Mouse (Mus musculus): Measurements from ENCODE around the gene Cys1. TPM values are rescaled to one million over a fixed set of nuclear protein-coding genes. Genes with fewer than 3 reads are reported as not detected.

Cys1 gene
- polyA plus RNA-seq, 1 experiment from 2014 or later, result 1.7 TPM

- Histone ChIP-seq H3K4me1 (ENCODE audit: insufficient read depth, low read depth, low read length) (no peaks in the 10 kb centered on the region), H3K4me3 (ENCODE audit: low read depth, low read length) (no peak overlapping the region), H3K9ac (replicated peaks; ENCODE audit: low read depth) (no peak overlapping the region), H3K27me3 (replicated peaks; ENCODE audit: insufficient read depth, low read length) (no peaks in the 10 kb centered on the region), H3K36me3 (ENCODE audit: insufficient read depth, low read length) (peaks cover 14% of the 10 kb centered on the region), H3K9me3 (ENCODE audit: low read length) (no peaks in the 10 kb centered on the region), H3K27ac (ENCODE audit: low read length) (no peak overlapping the region), H3K4me2 (replicated peaks; ENCODE audit: low read depth, low read length) (no peak overlapping the region)
- TF ChIP-seq CTCF (IDR thresholded peaks at IDR 0.05), result no peak
- TF ChIP-seq EP300 (IDR thresholded peaks at IDR 0.05), result no peak
- WGBS, result 89% methylated on average over 5 of the region's 5 CpGs
- DNase-seq (ENCODE audit: low spot score) (no peak), ATAC-seq (no peak)
Observed at GRCm38 (mm10) chr12:24662131-24662530, 19.5 kb downstream of the Cys1 start.

GRCm38 (mm10) chr12:24661100-24661499 lies 20.5 kb downstream of the Cys1 start:
- Histone ChIP-seq H3K27me3 (replicated peaks; ENCODE audit: insufficient read depth, low read length) (no peaks in the 10 kb centered on the region), H3K36me3 (ENCODE audit: insufficient read depth, low read length) (peaks cover 21% of the 10 kb centered on the region), H3K4me2 (replicated peaks; ENCODE audit: low read depth, low read length) (no peak overlapping the region), H3K9ac (replicated peaks; ENCODE audit: low read depth) (no peak overlapping the region), H3K9me3 (ENCODE audit: low read length) (no peaks in the 10 kb centered on the region), H3K27ac (ENCODE audit: low read length) (no peak overlapping the region), H3K4me1 (ENCODE audit: insufficient read depth, low read depth, low read length) (0 out of 2 replicates have a peak, but pooled peaks cover 1% of the 10 kb centered on the region), H3K4me3 (ENCODE audit: low read depth, low read length) (no peak overlapping the region)
- 79% methylated on average over 4 of the region's 4 CpGs for WGBS
- no peak for DNase-seq (ENCODE audit: low spot score)
- TF ChIP-seq CTCF (IDR thresholded peaks at IDR 0.05) (no peak), EP300 (IDR thresholded peaks at IDR 0.05) (no peak)
- no peak for ATAC-seq

GRCm38 (mm10) chr12:24659923-24660322 lies 21.7 kb downstream of the Cys1 start:
- Histone ChIP-seq H3K9ac (replicated peaks; ENCODE audit: low read depth) (no peak overlapping the region), H3K27ac (ENCODE audit: low read length) (no peak overlapping the region), H3K9me3 (ENCODE audit: low read length) (no peaks in the 10 kb centered on the region), H3K27me3 (replicated peaks; ENCODE audit: insufficient read depth, low read length) (no peaks in the 10 kb centered on the region), H3K4me1 (ENCODE audit: insufficient read depth, low read depth, low read length) (0 out of 2 replicates have a peak, but pooled peaks cover 3% of the 10 kb centered on the region), H3K36me3 (ENCODE audit: insufficient read depth, low read length) (peaks cover 32% of the 10 kb centered on the region), H3K4me3 (ENCODE audit: low read depth, low read length) (no peak overlapping the region), H3K4me2 (replicated peaks; ENCODE audit: low read depth, low read length) (no peak overlapping the region)
- no peak for ATAC-seq
- no peak for DNase-seq (ENCODE audit: low spot score)
- no peak for TF ChIP-seq EP300 (IDR thresholded peaks at IDR 0.05)
- TF ChIP-seq CTCF (IDR thresholded peaks at IDR 0.05), result no peak
- 86% methylated on average over 9 of the region's 9 CpGs for WGBS

GRCm38 (mm10) chr12:24658998-24659397 lies 22.6 kb downstream of the Cys1 start:
- Histone ChIP-seq H3K36me3 (ENCODE audit: insufficient read depth, low read length) (peaks cover 41% of the 10 kb centered on the region), H3K9me3 (ENCODE audit: low read length) (no peaks in the 10 kb centered on the region), H3K27me3 (replicated peaks; ENCODE audit: insufficient read depth, low read length) (no peaks in the 10 kb centered on the region), H3K4me3 (ENCODE audit: low read depth, low read length) (no peak overlapping the region), H3K4me1 (ENCODE audit: insufficient read depth, low read depth, low read length) (0 out of 2 replicates have a peak, but pooled peaks cover 3% of the 10 kb centered on the region), H3K27ac (ENCODE audit: low read length) (no peak overlapping the region), H3K9ac (replicated peaks; ENCODE audit: low read depth) (no peak overlapping the region), H3K4me2 (replicated peaks; ENCODE audit: low read depth, low read length) (no peak overlapping the region)
- 76% methylated on average over 4 of the region's 4 CpGs for WGBS
- no peak for ATAC-seq
- TF ChIP-seq CTCF (IDR thresholded peaks at IDR 0.05), result no peak
- TF ChIP-seq EP300 (IDR thresholded peaks at IDR 0.05), result no peak
- no peak for DNase-seq (ENCODE audit: low spot score)

GRCm38 (mm10) chr12:24656436-24656835 lies 25.2 kb downstream of the Cys1 start:
- Histone ChIP-seq H3K9me3 (ENCODE audit: low read length) (no peaks in the 10 kb centered on the region), H3K9ac (replicated peaks; ENCODE audit: low read depth) (no peak overlapping the region), H3K27me3 (replicated peaks; ENCODE audit: insufficient read depth, low read length) (no peaks in the 10 kb centered on the region), H3K27ac (ENCODE audit: low read length) (no peak overlapping the region), H3K36me3 (ENCODE audit: insufficient read depth, low read length) (peaks cover 37% of the 10 kb centered on the region), H3K4me3 (ENCODE audit: low read depth, low read length) (no peak overlapping the region), H3K4me1 (ENCODE audit: insufficient read depth, low read depth, low read length) (peaks cover 12% of the 10 kb centered on the region; the same call in 1 of the 2 replicates), H3K4me2 (replicated peaks; ENCODE audit: low read depth, low read length) (0 out of 2 replicates have a peak overlapping the region, but pooled peaks have one; percentile 3)
- DNase-seq (ENCODE audit: low spot score) (no peak), ATAC-seq (no peak)
- no peak for TF ChIP-seq EP300 (IDR thresholded peaks at IDR 0.05)
- peak; percentile 24; the same call in 1 of the 2 replicates for TF ChIP-seq CTCF (IDR thresholded peaks at IDR 0.05)
- 65% methylated on average over 3 of the region's 3 CpGs for WGBS

- Histone ChIP-seq H3K36me3 (ENCODE audit: insufficient read depth, low read length) (peaks cover 30% of the 10 kb centered on the region), H3K27me3 (replicated peaks; ENCODE audit: insufficient read depth, low read length) (no peaks in the 10 kb centered on the region), H3K9me3 (ENCODE audit: low read length) (no peaks in the 10 kb centered on the region), H3K4me1 (ENCODE audit: insufficient read depth, low read depth, low read length) (peaks cover 17% of the 10 kb centered on the region; the same call in 1 of the 2 replicates), H3K9ac (replicated peaks; ENCODE audit: low read depth) (no peak overlapping the region), H3K4me3 (ENCODE audit: low read depth, low read length) (no peak overlapping the region), H3K27ac (ENCODE audit: low read length) (no peak overlapping the region), H3K4me2 (replicated peaks; ENCODE audit: low read depth, low read length) (no peak overlapping the region; the same call in 1 of the 2 replicates)
- no peak for DNase-seq (ENCODE audit: low spot score)
- no peak for ATAC-seq
- TF ChIP-seq EP300 (IDR thresholded peaks at IDR 0.05) (no peak), CTCF (IDR thresholded peaks at IDR 0.05) (no peak)
- WGBS, result 79% methylated on average over 16 of the region's 16 CpGs
Observed at GRCm38 (mm10) chr12:24654065-24654862, 27.3 kb downstream of the Cys1 start.

All from lung, postnatal 0 days (tissue).